Mouse (Mus musculus) retina, postnatal 7 days (tissue): Measurements from ENCODE around the gene Lamtor5.

Source experiments
- DNase-seq: peaks from one replicate; pipeline ENCODE4 v3.0.0-alpha.2; 2012; ENCODE audit warnings: low read depth, low spot score

Lamtor5 gene

GRCm38 (mm10) chr3:107278479-107279269 is at the start of gene Lamtor5:
TSS of gene Lamtor5 (plus strand) at chr3:107278858.
- peak; percentile 78 for DNase-seq

- DNase-seq, result no peak
These were observed 49.4 kb upstream of the Lamtor5 start for GRCm38 (mm10) chr3:107229221-107229620.

GRCm38 (mm10) chr3:107229822-107230221 is 48.8 kb upstream of the Lamtor5 start:
- DNase-seq, result no peak

GRCm38 (mm10) chr3:107230527-107230926 is 48.1 kb upstream of the Lamtor5 start, which contains the start of gene A630076J17Rik:
TSS of gene A630076J17Rik (plus strand) at chr3:107230614.
- DNase-seq, result no peak

GRCm38 (mm10) chr3:107231202-107231601 is 47.5 kb upstream of the Lamtor5 start:
- no peak for DNase-seq

GRCm38 (mm10) chr3:107233351-107233813 is 45.3 kb upstream of the Lamtor5 start:
- DNase-seq, result peak; percentile 84

- no peak for DNase-seq
These were observed 44.7 kb upstream of the Lamtor5 start for GRCm38 (mm10) chr3:107233945-107234344.

- DNase-seq, result no peak
These were observed 40.6 kb upstream of the Lamtor5 start for GRCm38 (mm10) chr3:107238051-107238450.

GRCm38 (mm10) chr3:107238471-107238980 is 40.1 kb upstream of the Lamtor5 start:
- DNase-seq, result no peak

- DNase-seq, result no peak
These were observed 39.1 kb upstream of the Lamtor5 start, which contains the start of gene Prok1 for GRCm38 (mm10) chr3:107239607-107240006. TSS of gene Prok1 (minus strand) at chr3:107239707.

- no peak for DNase-seq
These were observed 37.1 kb upstream of the Lamtor5 start for GRCm38 (mm10) chr3:107241389-107242094.

GRCm38 (mm10) chr3:107246876-107247275 is 31.8 kb upstream of the Lamtor5 start:
- no peak for DNase-seq

GRCm38 (mm10) chr3:107249042-107249441 is 29.6 kb upstream of the Lamtor5 start:
- no peak for DNase-seq

GRCm38 (mm10) chr3:107250320-107250719 is 28.3 kb upstream of the Lamtor5 start:
- no peak for DNase-seq

GRCm38 (mm10) chr3:107252035-107252434 is 26.6 kb upstream of the Lamtor5 start:
- DNase-seq, result no peak

- no peak for DNase-seq
These were observed 24.7 kb upstream of the Lamtor5 start for GRCm38 (mm10) chr3:107253925-107254324.

- DNase-seq, result no peak
These were observed 22.7 kb upstream of the Lamtor5 start for GRCm38 (mm10) chr3:107255992-107256391.

- no peak for DNase-seq
These were observed 21.9 kb upstream of the Lamtor5 start for GRCm38 (mm10) chr3:107256724-107257123.

- no peak for DNase-seq
These were observed 20.7 kb upstream of the Lamtor5 start for GRCm38 (mm10) chr3:107257924-107258323.

GRCm38 (mm10) chr3:107260956-107261850 is 17.5 kb upstream of the Lamtor5 start:
- DNase-seq, result no peak

GRCm38 (mm10) chr3:107261851-107262165 is 16.9 kb upstream of the Lamtor5 start:
- DNase-seq, result no peak
